Mouse (Mus musculus): ENCODE results near the gene Mybpc2. TPM values are rescaled to one million over a fixed set of nuclear protein-coding genes. Genes with fewer than 3 reads are reported as not detected.

The Mybpc2 gene
- total and polyA plus RNA-seq, 3 experiments, result 2.0 to 8.3 (median 5.0) TPM

DNA sequence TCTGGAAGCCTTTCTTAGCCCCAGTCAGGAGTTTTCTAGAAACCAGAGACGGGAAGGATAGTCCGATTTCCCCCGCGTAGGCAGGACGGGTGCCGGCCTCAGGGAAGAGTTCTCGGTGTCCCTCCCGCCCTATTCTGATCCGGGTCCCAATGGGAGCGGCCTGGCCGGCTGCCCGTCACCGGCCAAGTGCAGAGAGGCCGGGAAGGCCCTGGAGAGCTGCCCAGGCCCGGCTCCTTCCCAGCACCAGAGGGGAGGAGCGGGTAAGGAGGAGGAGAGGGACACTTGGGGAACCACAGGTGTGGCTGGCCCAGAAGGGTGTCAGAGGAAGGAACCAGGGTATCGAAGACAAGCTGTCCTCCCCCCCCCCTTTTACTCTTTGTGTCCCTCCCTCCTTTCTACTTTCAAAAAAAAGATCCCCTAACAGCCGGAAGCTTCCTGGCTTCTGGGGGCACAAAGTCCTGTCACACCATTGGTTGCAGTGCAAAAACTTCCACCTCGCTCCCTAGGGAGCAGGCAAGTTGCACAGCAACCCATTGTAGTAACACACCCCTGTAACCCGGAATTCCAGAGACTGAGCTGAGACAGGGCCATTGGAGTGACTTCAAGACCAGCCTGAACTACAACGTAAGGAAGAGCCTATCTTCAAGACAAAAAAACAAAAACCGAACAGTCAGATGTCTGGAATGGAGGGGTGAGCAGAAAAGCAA lies 823 bp upstream of the Mybpc2 start:
- H3K36me3 ChIP-seq (replicated peaks in 1 of 2; ENCODE audit: control insufficient read depth in 1 of 2, insufficient read depth in 1 of 2, low read length in 1 of 2), result peaks cover 16 to 53% of the 10 kb centered on the region in 2 experiments
- no peak overlapping the region for H3K27ac ChIP-seq (ENCODE audit: insufficient read depth, low read depth)
- TF ChIP-seq ZMIZ1 (IDR thresholded peaks at IDR 0.05; ENCODE audit: low read depth, low read length), result peak; percentile 65
- TF ChIP-seq ZNF384 (IDR thresholded peaks at IDR 0.05; ENCODE audit: low read depth, low read length), result peak; percentile 66
- TF ChIP-seq ELF1 (IDR thresholded peaks at IDR 0.05; ENCODE audit: low read depth, low read length), result no peak
- no peak for TF ChIP-seq TBP (conservative IDR thresholded peaks at IDR 0.05; ENCODE audit: low read depth, low read length)
- TF ChIP-seq POLR2A (IDR thresholded peaks at IDR 0.05; ENCODE audit: low read depth, low read length), result no peak
- TF ChIP-seq POLR2AphosphoS2 (IDR thresholded peaks at IDR 0.05; ENCODE audit: low read depth, low read length), result peak; percentile 87
- no peak for TF ChIP-seq ZKSCAN1 (IDR thresholded peaks at IDR 0.05; ENCODE audit: borderline replicate concordance, low read depth, low read length)
- peak; percentile 52; the same call in 1 of the 2 replicates for TF ChIP-seq CHD2 (IDR thresholded peaks at IDR 0.05; ENCODE audit: low read length)
- dilution Hi-C loops (cut with MboI; ENCODE audit: extremely low pct_ligation_motif_present, extremely low pct_unique_long_range_greater_than_20kb, low sequenced_read_pairs) (no loop called here), in situ Hi-C loops (cut with MboI; ENCODE audit: low pct_ligation_motif_present, low pct_unique_long_range_greater_than_20kb, low sequenced_read_pairs) (no loop called here)
- peaks cover 8% of the 10 kb centered on the region for H3K79me2 ChIP-seq (replicated peaks; ENCODE audit: control insufficient read depth, extremely low read depth, insufficient read depth, poor library complexity, severe bottlenecking)
- no peak overlapping the region for H3K9ac ChIP-seq (ENCODE audit: insufficient read depth, low read depth)
- DNase-seq (ENCODE audit: extremely low read depth), result peak; percentile 42
- H3K27me3 ChIP-seq (replicated peaks), result no peaks in the 10 kb centered on the region
- no peak overlapping the region for H3K4me3 ChIP-seq (replicated peaks in 1 of 3; ENCODE audit: low read depth in 2 of 3, low read length in 2 of 3, poor library complexity in 1 of 3)
- no peak overlapping the region for H3K4me2 ChIP-seq (ENCODE audit: insufficient read depth, low read depth, poor library complexity, severe bottlenecking)
- peaks cover 24 to 57% of the 10 kb centered on the region in 2 experiments for H3K4me1 ChIP-seq (ENCODE audit: control insufficient read depth in 1 of 2, insufficient read depth in 2 of 2)
- no peaks in the 10 kb centered on the region for H3K9me3 ChIP-seq (replicated peaks; ENCODE audit: low read length)

DNA sequence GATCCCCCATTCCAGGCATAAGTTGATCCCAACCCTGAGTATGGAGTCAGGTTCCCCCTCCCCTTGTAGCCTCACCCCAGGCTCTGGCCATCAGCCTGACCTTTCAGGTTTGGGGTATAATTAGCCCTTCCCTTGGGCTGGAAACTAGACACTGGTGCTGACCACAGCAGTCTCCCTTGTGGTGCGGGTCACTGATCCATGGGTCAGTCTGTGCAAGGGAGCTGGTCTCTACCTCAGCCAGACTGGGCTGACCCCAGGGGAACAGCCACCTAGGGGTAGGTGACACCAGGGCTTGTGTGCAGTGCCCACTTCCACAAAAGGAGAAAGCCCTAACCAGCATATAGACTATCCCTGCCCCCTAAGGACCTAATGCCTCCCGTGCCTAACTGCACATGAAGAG lies 1.4 kb downstream of the Mybpc2 start:
- H3K27ac ChIP-seq (ENCODE audit: insufficient read depth, low read depth), result no peak overlapping the region
- no peak for DNase-seq (ENCODE audit: extremely low read depth)
- no peaks in the 10 kb centered on the region for H3K27me3 ChIP-seq (replicated peaks)

More for the DNA sequence above, 1.4 kb downstream of the Mybpc2 start:
- dilution Hi-C loops (cut with MboI; ENCODE audit: extremely low pct_ligation_motif_present, extremely low pct_unique_long_range_greater_than_20kb, low sequenced_read_pairs), result no loop called here
- Histone ChIP-seq H3K36me3 (replicated peaks in 1 of 2; ENCODE audit: control insufficient read depth in 1 of 2, insufficient read depth in 1 of 2, low read length in 1 of 2) (peaks cover 11 to 50% of the 10 kb centered on the region in 2 experiments), H3K79me2 (replicated peaks; ENCODE audit: control insufficient read depth, extremely low read depth, insufficient read depth, poor library complexity, severe bottlenecking) (no peaks in the 10 kb centered on the region), H3K4me3 (replicated peaks in 1 of 3; ENCODE audit: low read depth in 2 of 3, low read length in 2 of 3, poor library complexity in 1 of 3) (no peak overlapping the region), H3K9me3 (replicated peaks; ENCODE audit: low read length) (no peaks in the 10 kb centered on the region), H3K4me2 (ENCODE audit: insufficient read depth, low read depth, poor library complexity, severe bottlenecking) (no peak overlapping the region), H3K4me1 (ENCODE audit: control insufficient read depth in 1 of 2, insufficient read depth in 2 of 2) (peaks cover 24 to 57% of the 10 kb centered on the region in 2 experiments), H3K9ac (ENCODE audit: insufficient read depth, low read depth) (no peak overlapping the region)
- TF ChIP-seq ZC3H11A (IDR thresholded peaks at IDR 0.05; ENCODE audit: low read depth, low read length) (no peak), POLR2AphosphoS2 (IDR thresholded peaks at IDR 0.05; ENCODE audit: low read depth, low read length) (no peak), ETS1 (conservative IDR thresholded peaks at IDR 0.05; ENCODE audit: low read depth, low read length) (no peak), ZNF384 (IDR thresholded peaks at IDR 0.05; ENCODE audit: low read depth, low read length) (no peak), NRF1 (IDR thresholded peaks at IDR 0.05; ENCODE audit: low read depth, low read length) (no peak), RCOR1 (conservative IDR thresholded peaks at IDR 0.05; ENCODE audit: low read depth, low read length) (no peak), CTCF (conservative IDR thresholded peaks at IDR 0.05 in 1 of 2, IDR thresholded peaks at IDR 0.05 in 1 of 2; ENCODE audit: low read depth in 2 of 2, low read length in 2 of 2) (no peak), SIN3A (IDR thresholded peaks at IDR 0.05; ENCODE audit: low read length) (no peak), BHLHE40 (IDR thresholded peaks at IDR 0.05; ENCODE audit: low read depth, low read length) (no peak), MXI1 (IDR thresholded peaks at IDR 0.05; ENCODE audit: low read depth, low read length) (no peak), TCF12 (IDR thresholded peaks at IDR 0.05; ENCODE audit: low read depth, low read length) (no peak), MAFK (IDR thresholded peaks at IDR 0.05; ENCODE audit: insufficient replicate concordance, low read length) (no peak), MAZ (IDR thresholded peaks at IDR 0.05; ENCODE audit: low read depth, low read length) (no peak), JUND (conservative IDR thresholded peaks at IDR 0.05; ENCODE audit: low read depth, low read length) (no peak), IRF4 (IDR thresholded peaks at IDR 0.05; ENCODE audit: low read depth, low read length) (no peak), E2F4 (IDR thresholded peaks at IDR 0.05; ENCODE audit: insufficient replicate concordance, low read depth, low read length) (no peak), CHD2 (IDR thresholded peaks at IDR 0.05; ENCODE audit: low read length) (no peak), MEF2A (IDR thresholded peaks at IDR 0.05; ENCODE audit: borderline replicate concordance, low read depth, low read length) (no peak), USF2 (conservative IDR thresholded peaks at IDR 0.05; ENCODE audit: low read depth, low read length) (no peak), MYC (IDR thresholded peaks at IDR 0.05; ENCODE audit: low read depth, low read length) (no peak)
- in situ Hi-C loops (cut with MboI; ENCODE audit: low pct_ligation_motif_present, low pct_unique_long_range_greater_than_20kb, low sequenced_read_pairs), result no loop called here
